Mouse (Mus musculus): ENCODE data around the gene Gm20489.

- TF ChIP-seq POLR2A (IDR thresholded peaks at IDR 0.05; ENCODE audit: extremely low read depth, insufficient read depth, low read length) (no peak), CTCF (IDR thresholded peaks at IDR 0.05; ENCODE audit: low read depth, low read length) (no peak)
These were observed 8.1 kb downstream of the Gm20489 start for GRCm38 (mm10) chrX:101260441-101261325.

Data from liver, adult 2 months (tissue).